Mouse (Mus musculus): ENCODE data around the gene Magi2. TPM values are rescaled to one million over a fixed set of nuclear protein-coding genes. Genes with fewer than 3 reads are reported as not detected.
A peak's percentile ranks its signal among the peaks of the same experiment; 100 is the strongest.

The Magi2 gene
- polyA plus RNA-seq, 1 experiment from 2014 or later = 8.4 TPM

GRCm38 (mm10) chr5:19803052-19803769 lies 576.4 kb downstream of the Magi2 start:
- ATAC-seq = peak; percentile 90
- peak; percentile 84 for DNase-seq (ENCODE audit: low spot score)
- Histone ChIP-seq H3K27ac (ENCODE audit: low read depth, low read length) (peak overlapping the region; percentile 28; the same call in 1 of the 2 replicates), H3K4me2 (ENCODE audit: low read length) (no peak overlapping the region), H3K27me3 (replicated peaks; ENCODE audit: control insufficient read depth, insufficient read depth, low read length) (no peaks in the 10 kb centered on the region), H3K4me3 (ENCODE audit: low read depth, low read length) (no peak overlapping the region), H3K36me3 (ENCODE audit: control insufficient read depth, insufficient read depth, low read length) (no peaks in the 10 kb centered on the region), H3K9ac (ENCODE audit: low read length) (no peak overlapping the region), H3K9me3 (replicated peaks; ENCODE audit: control insufficient read depth, low read length) (no peaks in the 10 kb centered on the region), H3K4me1 (ENCODE audit: control insufficient read depth, insufficient read depth, low read length) (peaks cover 6% of the 10 kb centered on the region)
- WGBS = 37% methylated on average over 5 of the region's 5 CpGs

GRCm38 (mm10) chr5:19822502-19822901 lies 595.7 kb downstream of the Magi2 start:
- Histone ChIP-seq H3K27ac (ENCODE audit: low read depth, low read length) (no peak overlapping the region), H3K27me3 (replicated peaks; ENCODE audit: control insufficient read depth, insufficient read depth, low read length) (no peaks in the 10 kb centered on the region), H3K36me3 (ENCODE audit: control insufficient read depth, insufficient read depth, low read length) (no peaks in the 10 kb centered on the region), H3K9ac (ENCODE audit: low read length) (no peak overlapping the region), H3K9me3 (replicated peaks; ENCODE audit: control insufficient read depth, low read length) (no peaks in the 10 kb centered on the region), H3K4me2 (ENCODE audit: low read length) (no peak overlapping the region), H3K4me3 (ENCODE audit: low read depth, low read length) (no peak overlapping the region), H3K4me1 (ENCODE audit: control insufficient read depth, insufficient read depth, low read length) (no peaks in the 10 kb centered on the region)
- WGBS = 86% methylated on average over 2 of the region's 2 CpGs
- ATAC-seq = no peak
- no peak for DNase-seq (ENCODE audit: low spot score)

- 74% methylated on average over 2 of the region's 2 CpGs for WGBS
- Histone ChIP-seq H3K27ac (ENCODE audit: low read depth, low read length) (no peak overlapping the region), H3K9me3 (replicated peaks; ENCODE audit: control insufficient read depth, low read length) (no peaks in the 10 kb centered on the region), H3K4me3 (ENCODE audit: low read depth, low read length) (no peak overlapping the region), H3K4me1 (ENCODE audit: control insufficient read depth, insufficient read depth, low read length) (no peaks in the 10 kb centered on the region), H3K27me3 (replicated peaks; ENCODE audit: control insufficient read depth, insufficient read depth, low read length) (no peaks in the 10 kb centered on the region), H3K36me3 (ENCODE audit: control insufficient read depth, insufficient read depth, low read length) (no peaks in the 10 kb centered on the region), H3K4me2 (ENCODE audit: low read length) (no peak overlapping the region), H3K9ac (ENCODE audit: low read length) (no peak overlapping the region)
- DNase-seq (ENCODE audit: low spot score) = no peak
- no peak for ATAC-seq
Measured at GRCm38 (mm10) chr5:19825943-19826342, 599.1 kb downstream of the Magi2 start.

GRCm38 (mm10) chr5:19829341-19829740 lies 602.5 kb downstream of the Magi2 start:
- Histone ChIP-seq H3K4me3 (ENCODE audit: low read depth, low read length) (no peak overlapping the region), H3K36me3 (ENCODE audit: control insufficient read depth, insufficient read depth, low read length) (no peaks in the 10 kb centered on the region), H3K27me3 (replicated peaks; ENCODE audit: control insufficient read depth, insufficient read depth, low read length) (no peaks in the 10 kb centered on the region), H3K9me3 (replicated peaks; ENCODE audit: control insufficient read depth, low read length) (no peaks in the 10 kb centered on the region), H3K27ac (ENCODE audit: low read depth, low read length) (no peak overlapping the region), H3K4me1 (ENCODE audit: control insufficient read depth, insufficient read depth, low read length) (no peaks in the 10 kb centered on the region), H3K4me2 (ENCODE audit: low read length) (no peak overlapping the region), H3K9ac (ENCODE audit: low read length) (no peak overlapping the region)
- DNase-seq (ENCODE audit: low spot score) = no peak
- 52% methylated on average over 2 of the region's 2 CpGs for WGBS
- ATAC-seq = no peak

GRCm38 (mm10) chr5:19862854-19863253 lies 636.0 kb downstream of the Magi2 start:
- no peak overlapping the region for H3K4me2 ChIP-seq (ENCODE audit: low read length)
- WGBS = 99% methylated on average over 2 of the region's 2 CpGs

GRCm38 (mm10) chr5:19870406-19870805 lies 643.6 kb downstream of the Magi2 start:
- Histone ChIP-seq H3K36me3 (ENCODE audit: control insufficient read depth, insufficient read depth, low read length) (no peaks in the 10 kb centered on the region), H3K27ac (ENCODE audit: low read depth, low read length) (no peak overlapping the region), H3K27me3 (replicated peaks; ENCODE audit: control insufficient read depth, insufficient read depth, low read length) (no peaks in the 10 kb centered on the region), H3K9me3 (replicated peaks; ENCODE audit: control insufficient read depth, low read length) (no peaks in the 10 kb centered on the region), H3K9ac (ENCODE audit: low read length) (no peak overlapping the region), H3K4me2 (ENCODE audit: low read length) (no peak overlapping the region), H3K4me1 (ENCODE audit: control insufficient read depth, insufficient read depth, low read length) (no peaks in the 10 kb centered on the region), H3K4me3 (ENCODE audit: low read depth, low read length) (no peak overlapping the region)
- no peak for ATAC-seq
- WGBS = 86% methylated on average over 4 of the region's 4 CpGs
- no peak for DNase-seq (ENCODE audit: low spot score)

More at GRCm38 (mm10) chr5:19862854-19863253, 636.0 kb downstream of the Magi2 start:
- H3K4me1 ChIP-seq (ENCODE audit: control insufficient read depth, insufficient read depth, low read length) = no peaks in the 10 kb centered on the region
- H3K36me3 ChIP-seq (ENCODE audit: control insufficient read depth, insufficient read depth, low read length) = no peaks in the 10 kb centered on the region
- no peak overlapping the region for H3K9ac ChIP-seq (ENCODE audit: low read length)
- ATAC-seq = no peak
- no peak overlapping the region for H3K4me3 ChIP-seq (ENCODE audit: low read depth, low read length)
- DNase-seq (ENCODE audit: low spot score) = no peak
- H3K27ac ChIP-seq (ENCODE audit: low read depth, low read length) = no peak overlapping the region
- H3K9me3 ChIP-seq (replicated peaks; ENCODE audit: control insufficient read depth, low read length) = no peaks in the 10 kb centered on the region
- H3K27me3 ChIP-seq (replicated peaks; ENCODE audit: control insufficient read depth, insufficient read depth, low read length) = no peaks in the 10 kb centered on the region

- Histone ChIP-seq H3K4me3 (ENCODE audit: low read depth, low read length) (no peak overlapping the region), H3K36me3 (ENCODE audit: control insufficient read depth, insufficient read depth, low read length) (no peaks in the 10 kb centered on the region), H3K4me2 (ENCODE audit: low read length) (no peak overlapping the region), H3K27me3 (replicated peaks; ENCODE audit: control insufficient read depth, insufficient read depth, low read length) (no peaks in the 10 kb centered on the region), H3K9ac (ENCODE audit: low read length) (no peak overlapping the region), H3K4me1 (ENCODE audit: control insufficient read depth, insufficient read depth, low read length) (no peaks in the 10 kb centered on the region), H3K27ac (ENCODE audit: low read depth, low read length) (no peak overlapping the region), H3K9me3 (replicated peaks; ENCODE audit: control insufficient read depth, low read length) (no peaks in the 10 kb centered on the region)
- DNase-seq (ENCODE audit: low spot score) (no peak), ATAC-seq (no peak)
- WGBS = 83% methylated on average over 3 of the region's 3 CpGs
Measured at GRCm38 (mm10) chr5:19891693-19892092, 664.9 kb downstream of the Magi2 start.

- no peaks in the 10 kb centered on the region for H3K4me1 ChIP-seq (ENCODE audit: control insufficient read depth, insufficient read depth, low read length)
- no peak overlapping the region for H3K27ac ChIP-seq (ENCODE audit: low read depth, low read length)
- no peaks in the 10 kb centered on the region for H3K27me3 ChIP-seq (replicated peaks; ENCODE audit: control insufficient read depth, insufficient read depth, low read length)
- H3K9me3 ChIP-seq (replicated peaks; ENCODE audit: control insufficient read depth, low read length) = no peaks in the 10 kb centered on the region
- WGBS = 83% methylated on average over 6 of the region's 6 CpGs
- DNase-seq (ENCODE audit: low spot score) = no peak
- no peaks in the 10 kb centered on the region for H3K36me3 ChIP-seq (ENCODE audit: control insufficient read depth, insufficient read depth, low read length)
- no peak overlapping the region for H3K9ac ChIP-seq (ENCODE audit: low read length)
- H3K4me2 ChIP-seq (ENCODE audit: low read length) = no peak overlapping the region
- no peak overlapping the region for H3K4me3 ChIP-seq (ENCODE audit: low read depth, low read length)
- no peak for ATAC-seq
Measured at GRCm38 (mm10) chr5:19895893-19896292, 669.1 kb downstream of the Magi2 start.

- no peak overlapping the region for H3K9ac ChIP-seq (ENCODE audit: low read length)
- no peak overlapping the region for H3K4me2 ChIP-seq (ENCODE audit: low read length)
- no peaks in the 10 kb centered on the region for H3K9me3 ChIP-seq (replicated peaks; ENCODE audit: control insufficient read depth, low read length)
- no peak for DNase-seq (ENCODE audit: low spot score)
- WGBS = 85% methylated on average over 8 of the region's 8 CpGs
- no peaks in the 10 kb centered on the region for H3K36me3 ChIP-seq (ENCODE audit: control insufficient read depth, insufficient read depth, low read length)
- peaks cover 1% of the 10 kb centered on the region; the same call in 1 of the 2 replicates for H3K4me1 ChIP-seq (ENCODE audit: control insufficient read depth, insufficient read depth, low read length)
- H3K27me3 ChIP-seq (replicated peaks; ENCODE audit: control insufficient read depth, insufficient read depth, low read length) = no peaks in the 10 kb centered on the region
- H3K4me3 ChIP-seq (ENCODE audit: low read depth, low read length) = no peak overlapping the region
- ATAC-seq = no peak
- H3K27ac ChIP-seq (ENCODE audit: low read depth, low read length) = no peak overlapping the region
Measured at GRCm38 (mm10) chr5:19901625-19902024, 674.8 kb downstream of the Magi2 start.
